Mouse (Mus musculus) C2C12 (cell line): ENCODE measurements at regions not wholly inside any gene's neighbourhood (a gene's known extent, or its start where the extent isn't known, plus 50 kb on each side); places are given as distances from the start of the nearest gene placed in this dataset.

Experiments
- H3K27me3 ChIP-seq: one replicate; pipeline ENCODE4 v1.6.1; 2011; ENCODE audit not compliant: control insufficient read depth, insufficient read depth, insufficient read length
- H3K36me3 ChIP-seq: one replicate; pipeline ENCODE4 v1.6.1; 2011; ENCODE audit not compliant: control insufficient read depth, insufficient read depth
- H3K4me3 ChIP-seq: one replicate; pipeline ENCODE4 v1.5.1; 2011; ENCODE audit warnings: mild to moderate bottlenecking, control low read depth; ENCODE audit not compliant: poor library complexity, insufficient read depth, severe bottlenecking
- H3K79me2 ChIP-seq: one replicate; pipeline ENCODE4 v1.6.1; 2011; ENCODE audit not compliant: control insufficient read depth, insufficient read depth
- H3K79me3 ChIP-seq: one replicate; pipeline ENCODE4 v1.6.1; 2011; ENCODE audit warnings: low read depth, control low read depth
- H3ac ChIP-seq: one replicate; pipeline ENCODE3; 2011; ENCODE audit warnings: low read depth; ENCODE audit not compliant: control insufficient read depth, insufficient read length
- CEBPB ChIP-seq: IDR thresholded peaks from one replicate; pipeline ENCODE4 v1.6.1; 2011; ENCODE audit warnings: low read depth, mild to moderate bottlenecking, control low read depth, moderate library complexity
- CTCF ChIP-seq: IDR thresholded peaks from one replicate; pipeline ENCODE4 v1.5.1; 2011; ENCODE audit not compliant: control insufficient read depth, insufficient read depth, insufficient read length
- FOSL1 ChIP-seq: IDR thresholded peaks from one replicate; pipeline ENCODE4 v1.8.0; 2011; ENCODE audit warnings: mild to moderate bottlenecking, low read length; ENCODE audit not compliant: poor library complexity, insufficient read depth, severe bottlenecking
- MAX ChIP-seq: IDR thresholded peaks from one replicate; pipeline ENCODE4 v1.6.1; 2011; ENCODE audit warnings: mild to moderate bottlenecking, control low read depth
- MYOD1 ChIP-seq: IDR thresholded peaks from one replicate; pipeline ENCODE4 v1.6.1; 2011; ENCODE audit warnings: low read depth; ENCODE audit not compliant: control insufficient read depth, insufficient read length
- MYOG ChIP-seq: IDR thresholded peaks from one replicate; pipeline ENCODE4 v1.6.1; 2011; ENCODE audit not compliant: control insufficient read depth, insufficient read length; ENCODE audit errors: extremely low read depth
- USF1 ChIP-seq: IDR thresholded peaks from one replicate; pipeline ENCODE4 v1.6.1; 2011; ENCODE audit warnings: low read depth, mild to moderate bottlenecking, control low read depth, moderate library complexity

DNA sequence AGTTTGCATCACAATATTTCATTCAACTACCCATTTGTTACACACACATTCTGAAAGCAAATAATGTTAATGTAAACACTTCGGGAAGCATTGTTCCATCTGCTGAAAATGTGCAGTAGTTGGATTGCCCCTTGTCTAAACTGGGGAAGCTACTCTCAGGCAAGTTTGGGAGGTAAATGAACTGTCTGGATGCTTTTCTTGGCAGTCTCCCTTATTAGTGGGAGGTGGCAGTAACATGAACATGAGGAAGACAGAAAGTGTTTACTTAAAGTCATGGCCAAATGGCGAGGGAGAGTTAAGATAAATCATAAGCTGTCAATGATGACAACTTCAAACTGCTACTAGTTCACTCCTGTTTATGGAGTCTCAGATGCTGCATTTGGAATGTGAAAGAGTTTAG, 332.0 kb downstream of the Osr1 start:
- Histone ChIP-seq H3K36me3 (no peaks in the 10 kb centered on the region), H3K27me3 (no peaks in the 10 kb centered on the region), H3K79me3 (no peaks in the 10 kb centered on the region), H3K79me2 (no peaks in the 10 kb centered on the region), H3K4me3 (no peak overlapping the region), H3ac (no peak overlapping the region)
- TF ChIP-seq MYOD1, result no peak
- no peak for TF ChIP-seq FOSL1
- no peak for TF ChIP-seq CTCF
- no peak for TF ChIP-seq CEBPB
- no peak for TF ChIP-seq MYOG
- TF ChIP-seq MAX, result no peak
- no peak for TF ChIP-seq USF1

DNA sequence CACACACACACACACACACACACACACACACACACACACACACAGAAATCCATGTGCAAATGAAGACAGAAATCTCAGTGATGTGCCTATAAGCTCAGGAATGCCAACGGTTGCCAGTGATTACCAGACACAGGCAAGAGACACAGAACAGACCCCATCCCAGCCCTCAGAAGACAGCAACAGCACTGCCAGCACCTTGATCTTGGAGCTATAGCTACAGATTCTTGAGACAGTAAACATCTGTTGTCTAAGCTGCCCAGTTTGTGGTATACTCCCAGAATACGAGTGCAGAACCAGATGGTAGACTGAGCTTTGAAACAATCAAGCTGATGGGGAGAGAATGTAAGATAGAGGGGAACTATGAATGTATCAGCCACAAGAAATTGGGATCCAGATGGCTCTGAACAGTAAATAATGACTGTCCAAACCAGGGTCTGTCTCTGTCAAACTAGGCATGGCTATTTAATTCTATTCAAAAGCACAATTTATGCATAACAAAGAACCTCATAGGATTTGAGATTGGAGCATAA, 333.9 kb downstream of the Osr1 start:
- no peak for TF ChIP-seq MAX
- TF ChIP-seq USF1, result no peak
- TF ChIP-seq MYOG, result no peak
- no peak for TF ChIP-seq FOSL1
- TF ChIP-seq CTCF, result no peak
- no peak for TF ChIP-seq CEBPB
- TF ChIP-seq MYOD1, result no peak
- H3K79me3 ChIP-seq, result no peaks in the 10 kb centered on the region
- no peak overlapping the region for H3ac ChIP-seq
- no peak overlapping the region for H3K4me3 ChIP-seq
- H3K27me3 ChIP-seq, result no peaks in the 10 kb centered on the region
- H3K36me3 ChIP-seq, result no peaks in the 10 kb centered on the region
- no peaks in the 10 kb centered on the region for H3K79me2 ChIP-seq

DNA sequence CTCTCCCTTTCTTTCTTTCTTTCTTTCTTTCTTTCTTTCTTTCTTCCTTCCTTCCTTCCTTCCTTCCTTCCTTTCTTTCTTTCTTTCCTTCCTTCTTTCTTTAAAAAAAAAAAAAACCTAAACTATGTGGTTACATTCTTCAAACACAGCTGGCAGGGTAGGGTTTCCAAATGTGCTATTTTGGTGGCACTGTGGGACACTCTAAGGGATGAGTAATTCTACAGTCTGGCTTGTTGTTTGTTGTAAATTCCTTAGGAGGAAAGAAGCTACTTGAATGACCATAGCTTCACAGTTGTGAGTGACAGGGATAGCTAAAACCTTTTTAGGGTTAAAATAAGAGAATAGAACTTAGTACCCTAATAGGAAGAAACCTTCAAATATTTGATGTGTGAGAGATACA, 342.4 kb downstream of the Osr1 start:
- H3K36me3 ChIP-seq, result no peaks in the 10 kb centered on the region
- no peaks in the 10 kb centered on the region for H3K79me3 ChIP-seq

DNA sequence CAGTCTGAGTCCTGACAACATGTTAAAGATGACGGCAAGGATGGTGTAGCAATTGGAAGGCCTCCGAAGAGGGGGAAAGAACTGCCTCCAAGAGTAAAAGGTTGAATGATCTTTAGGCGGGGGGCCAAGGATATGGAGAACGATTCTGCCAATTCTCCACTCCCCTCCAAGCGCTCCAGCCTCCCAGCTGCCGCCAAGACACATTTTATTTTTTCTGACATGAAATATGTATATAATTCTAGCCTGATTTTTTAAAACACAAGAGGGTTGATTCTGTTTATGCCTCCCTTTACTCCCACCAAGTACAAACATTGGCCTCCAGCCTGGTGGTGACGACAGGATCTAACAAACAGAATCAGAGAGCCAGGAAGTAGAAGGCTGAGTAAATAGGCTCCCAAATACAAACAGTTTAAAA, 345.8 kb downstream of the Osr1 start:
- Histone ChIP-seq H3K79me2 (no peaks in the 10 kb centered on the region), H3K79me3 (no peaks in the 10 kb centered on the region), H3K4me3 (no peak overlapping the region), H3K36me3 (no peaks in the 10 kb centered on the region), H3ac (no peak overlapping the region), H3K27me3 (no peaks in the 10 kb centered on the region)
- TF ChIP-seq CEBPB (no peak), CTCF (no peak), MAX (no peak), MYOD1 (no peak), MYOG (no peak), USF1 (no peak), FOSL1 (no peak)

More for the DNA sequence above, 342.4 kb downstream of the Osr1 start:
- no peaks in the 10 kb centered on the region for H3K79me2 ChIP-seq
- H3K4me3 ChIP-seq, result no peak overlapping the region
- no peak for TF ChIP-seq USF1
- TF ChIP-seq MYOD1, result peak; percentile 54
- peak; percentile 18 for TF ChIP-seq FOSL1
- TF ChIP-seq CTCF, result no peak
- H3K27me3 ChIP-seq, result no peaks in the 10 kb centered on the region
- no peak overlapping the region for H3ac ChIP-seq

DNA sequence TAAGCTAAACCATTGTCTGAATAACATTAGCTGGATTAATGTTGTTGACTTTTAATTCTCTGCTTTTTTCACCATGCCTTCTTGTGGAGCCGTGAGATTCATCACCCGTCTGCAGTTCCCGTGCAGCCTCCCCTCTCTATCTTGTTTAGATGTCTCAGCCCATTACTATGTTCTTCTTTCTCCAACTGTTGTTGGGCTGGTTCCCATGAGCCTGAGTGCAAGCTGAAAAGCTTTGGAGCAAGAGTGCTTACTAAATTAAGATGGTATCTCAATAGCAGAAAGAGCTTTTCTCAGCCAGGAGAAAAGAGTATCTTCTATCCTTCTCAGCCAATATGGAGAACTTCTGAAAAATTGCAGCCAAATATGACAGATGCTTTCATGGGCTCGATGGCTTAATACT, 348.1 kb downstream of the Osr1 start:
- Histone ChIP-seq H3K79me3 (no peaks in the 10 kb centered on the region), H3K79me2 (no peaks in the 10 kb centered on the region), H3K4me3 (no peak overlapping the region), H3K36me3 (no peaks in the 10 kb centered on the region), H3ac (no peak overlapping the region), H3K27me3 (no peaks in the 10 kb centered on the region)
- TF ChIP-seq USF1 (no peak), CTCF (no peak), MAX (no peak)

DNA sequence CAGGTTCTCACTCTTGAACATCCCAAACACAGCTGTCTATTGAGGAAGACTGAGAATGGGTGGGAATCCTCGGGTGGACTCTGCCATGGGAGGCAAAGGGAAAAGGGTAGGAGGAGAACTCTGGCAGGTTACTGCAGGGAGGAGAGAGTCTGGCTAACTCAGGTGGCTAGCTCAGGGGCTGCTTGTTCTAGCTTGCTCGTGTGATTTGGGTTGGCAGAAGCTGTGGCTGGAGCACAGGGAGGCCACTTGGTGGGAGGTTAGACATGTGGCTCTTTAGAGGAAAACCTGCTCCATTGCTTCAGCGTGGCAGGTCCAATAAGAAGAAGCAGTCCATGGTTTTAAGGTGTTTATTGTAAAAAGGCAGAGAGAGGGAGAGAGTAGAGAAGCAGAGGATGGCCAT, 349.1 kb downstream of the Osr1 start:
- no peaks in the 10 kb centered on the region for H3K79me2 ChIP-seq
- H3K36me3 ChIP-seq, result no peaks in the 10 kb centered on the region
- no peak overlapping the region for H3ac ChIP-seq
- no peak for TF ChIP-seq USF1
- TF ChIP-seq CEBPB, result no peak
- TF ChIP-seq MYOG, result no peak
- no peak for TF ChIP-seq FOSL1
- TF ChIP-seq MAX, result no peak
- no peak for TF ChIP-seq MYOD1
- TF ChIP-seq CTCF, result no peak
- no peak overlapping the region for H3K4me3 ChIP-seq
- no peaks in the 10 kb centered on the region for H3K79me3 ChIP-seq
- no peaks in the 10 kb centered on the region for H3K27me3 ChIP-seq
